Mouse (Mus musculus) ovary, postnatal 14 days (tissue): ENCODE measurements at regions not wholly inside any gene's neighbourhood (a gene's known extent, or its start where the extent isn't known, plus 50 kb on each side); places are given as distances from the start of the nearest gene placed in this dataset.
"Not testable (repeated sequence)": the region's sequence is repeated elsewhere in the genome, so short reads cannot be mapped to it uniquely, and the experiment has no call there.

Source experiments
- DNase-seq: peaks from one replicate; pipeline ENCODE4 v3.0.0; 2022; ENCODE audit warnings: low spot score

DNA sequence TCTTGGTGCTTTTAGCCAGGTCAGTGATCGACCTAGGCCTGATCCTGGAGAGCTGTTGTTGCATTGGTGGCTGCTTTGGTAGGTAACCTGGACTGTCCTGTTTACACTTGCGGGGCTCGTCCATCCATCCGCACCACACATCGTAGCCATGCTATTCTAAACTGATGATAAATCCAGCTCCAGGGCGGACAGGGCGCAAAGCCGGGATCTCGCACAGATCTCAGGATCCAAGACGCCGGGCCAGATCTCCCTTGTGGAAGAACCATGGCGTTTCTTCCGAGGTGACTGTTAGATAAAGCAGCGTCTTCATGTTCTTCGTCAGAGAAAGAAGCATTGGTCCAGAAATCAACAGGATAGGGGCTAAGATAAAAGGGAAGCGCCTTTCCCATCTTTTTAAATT lies 115.6 kb downstream of the Sec16b start:
- DNase-seq = not testable (repeated sequence)

DNA sequence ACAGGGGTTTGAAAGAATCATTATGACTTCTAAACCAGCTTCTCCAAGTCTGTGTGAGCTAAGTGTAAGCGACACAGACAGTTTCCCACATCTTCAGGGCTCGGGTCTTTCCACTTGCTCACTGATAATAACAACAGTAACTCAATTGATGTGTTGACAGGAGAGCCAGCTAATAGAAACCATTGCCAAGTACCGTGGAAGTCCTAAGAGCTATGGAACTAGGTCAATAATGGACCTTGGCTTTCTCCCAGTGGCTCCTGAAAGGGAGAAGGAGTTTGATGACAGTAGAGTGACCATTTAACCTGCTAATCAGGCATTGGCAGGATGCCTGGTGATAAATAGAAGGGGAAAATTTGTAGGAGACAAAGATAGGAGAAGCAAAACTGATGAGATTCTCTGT lies 126.1 kb downstream of the Sec16b start:
- DNase-seq = no peak

DNA sequence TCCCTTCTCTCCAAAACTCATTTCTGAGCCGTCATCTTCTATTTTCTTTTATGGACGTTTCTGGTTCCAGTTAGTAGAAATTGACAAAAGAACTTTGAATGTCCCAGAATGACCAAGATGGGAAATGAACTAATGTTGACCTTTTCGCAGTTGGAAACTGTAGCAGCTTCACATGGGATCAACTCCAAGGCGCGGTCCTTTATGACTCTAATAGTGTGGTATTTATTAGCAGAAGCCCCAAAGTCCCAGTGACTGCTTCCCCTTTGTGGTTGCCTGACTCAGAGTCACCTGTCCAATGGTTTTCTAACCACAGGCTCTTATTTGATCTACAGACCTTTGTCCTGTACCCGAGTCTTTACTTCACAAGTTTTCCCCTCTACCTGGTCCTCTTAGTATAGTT lies 126.9 kb downstream of the Sec16b start:
- DNase-seq = no peak

DNA sequence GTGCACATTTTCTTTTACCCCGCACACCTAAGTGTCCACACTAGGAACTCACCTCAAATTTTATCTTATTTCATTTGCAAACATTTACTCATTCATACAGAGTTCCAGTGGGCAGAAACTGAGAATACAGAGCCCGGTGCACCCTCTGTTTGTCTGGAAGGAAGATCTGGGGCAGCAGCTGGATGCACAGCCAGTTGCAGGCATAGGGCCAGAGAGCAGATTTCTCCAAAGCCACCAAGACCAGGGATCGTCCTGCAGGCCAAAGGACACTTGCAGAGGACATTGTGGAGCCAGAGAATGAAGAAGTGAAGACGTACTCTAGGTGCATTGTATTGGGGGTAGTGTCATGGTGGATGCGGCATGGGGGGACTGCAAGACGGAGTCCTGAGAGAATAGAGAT lies 129.2 kb downstream of the Sec16b start:
- DNase-seq = no peak

DNA sequence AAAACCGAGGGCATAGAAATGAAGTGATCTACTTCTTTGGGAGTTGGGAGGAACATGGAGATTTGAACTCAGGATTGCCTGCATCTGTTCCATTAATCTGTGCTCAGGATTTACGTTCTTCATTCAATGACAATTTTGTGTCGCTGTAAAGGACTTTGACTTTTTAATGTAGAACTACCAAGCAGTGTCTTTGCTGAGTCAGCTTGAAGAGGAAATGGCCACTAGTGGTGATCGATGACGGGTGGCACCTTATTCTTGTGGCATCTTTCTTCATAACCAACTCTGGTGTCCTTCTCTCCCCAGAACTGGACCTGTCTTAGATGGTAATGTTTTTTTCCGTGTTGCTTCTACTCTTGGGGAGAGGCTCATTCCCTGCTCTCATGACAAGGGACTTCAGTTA lies 137.0 kb downstream of the Sec16b start:
- no peak for DNase-seq

DNA sequence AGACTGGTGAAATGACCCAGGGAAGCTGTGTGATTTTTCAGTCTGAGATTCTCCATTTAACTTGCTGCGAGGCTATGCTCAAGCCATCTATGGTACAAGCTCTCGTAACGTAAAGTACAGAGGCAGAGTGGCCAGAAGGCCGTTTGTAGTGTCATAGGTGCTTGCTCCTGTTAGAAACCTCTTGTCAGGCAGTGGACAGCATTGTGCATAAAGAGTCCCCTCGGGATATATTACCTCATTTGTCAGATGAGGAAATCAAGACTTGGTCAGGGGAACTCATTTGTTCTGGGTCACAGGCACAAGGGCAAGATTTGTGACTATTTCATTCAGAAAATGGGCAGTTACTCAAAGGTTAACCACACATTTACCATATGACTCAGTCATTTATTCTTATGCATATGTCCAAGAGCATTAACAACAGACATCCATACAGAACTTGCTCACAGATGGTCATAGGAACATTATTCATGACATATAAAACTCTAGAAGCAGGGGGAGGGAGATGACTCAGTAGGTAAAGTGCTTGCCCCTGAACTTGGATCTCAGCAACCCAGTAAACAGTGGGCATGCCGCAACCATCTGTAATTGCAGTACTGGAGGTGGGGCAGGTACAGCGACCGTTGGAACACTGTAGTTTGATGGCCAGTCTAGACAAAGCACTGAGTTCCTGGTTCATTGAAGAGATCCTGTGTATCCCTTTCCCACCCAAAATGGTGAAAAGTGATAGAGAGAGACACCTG lies 139.3 kb downstream of the Sec16b start:
- DNase-seq = no peak

DNA sequence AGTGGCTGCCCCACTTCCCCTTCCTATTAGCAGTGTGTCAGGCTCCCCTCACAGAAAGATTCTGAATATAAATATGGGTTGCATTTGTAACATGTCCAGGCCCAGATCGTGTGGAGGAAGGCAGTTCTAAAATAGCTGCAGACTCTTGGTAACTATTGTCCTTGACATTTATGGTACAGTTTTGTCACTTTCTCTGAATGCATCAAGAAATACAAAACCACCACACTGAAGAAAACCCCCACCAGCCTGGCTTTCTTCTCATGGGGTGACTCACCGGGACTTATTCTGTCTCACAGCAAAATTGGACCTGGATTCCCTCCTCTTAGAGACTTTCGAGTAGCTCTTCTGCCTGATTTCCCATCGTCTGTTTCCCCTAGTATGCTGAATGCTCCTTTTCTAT lies 148.9 kb downstream of the Sec16b start:
- no peak for DNase-seq

DNA sequence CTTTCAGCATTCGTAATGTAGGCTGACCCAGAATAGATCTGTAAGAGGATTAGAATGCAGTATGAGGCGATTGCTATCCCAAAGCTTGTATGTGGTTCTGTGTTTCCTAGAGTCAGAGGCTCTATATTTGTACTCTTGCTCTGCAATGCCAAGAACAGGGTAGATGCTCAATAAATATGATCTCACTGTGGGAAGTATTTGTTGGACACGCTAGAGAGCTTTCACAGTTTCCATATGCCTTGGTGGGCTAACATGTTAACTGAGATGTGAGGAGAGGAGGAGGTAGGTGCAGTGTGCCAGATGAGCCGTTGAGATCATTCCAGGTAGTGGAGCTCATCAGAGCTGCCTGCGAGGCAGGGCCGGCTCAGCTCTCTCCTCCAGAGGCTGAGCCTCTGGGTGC lies 163.1 kb downstream of the Sec16b start:
- DNase-seq = no peak

DNA sequence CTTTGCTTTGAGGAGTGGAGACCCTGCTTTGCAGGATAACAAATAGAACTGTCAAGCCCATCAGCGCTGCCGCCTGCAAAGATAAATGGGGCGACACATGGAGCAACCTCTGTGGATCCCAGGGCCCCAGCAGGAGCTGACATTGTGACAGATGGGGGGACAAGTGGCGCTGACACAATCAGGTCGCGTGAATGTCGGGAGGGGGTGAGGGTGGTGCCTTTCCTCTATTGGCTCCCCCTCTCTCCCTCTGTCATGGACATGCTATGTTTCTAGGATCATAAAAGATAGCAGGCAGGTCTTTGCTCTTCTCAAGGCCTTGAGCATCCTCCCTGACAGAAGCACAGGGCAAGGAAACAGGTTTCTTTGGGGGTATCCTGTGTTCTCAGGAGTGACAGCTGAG lies 177.8 kb downstream of the Sec16b start:
- no peak for DNase-seq

DNA sequence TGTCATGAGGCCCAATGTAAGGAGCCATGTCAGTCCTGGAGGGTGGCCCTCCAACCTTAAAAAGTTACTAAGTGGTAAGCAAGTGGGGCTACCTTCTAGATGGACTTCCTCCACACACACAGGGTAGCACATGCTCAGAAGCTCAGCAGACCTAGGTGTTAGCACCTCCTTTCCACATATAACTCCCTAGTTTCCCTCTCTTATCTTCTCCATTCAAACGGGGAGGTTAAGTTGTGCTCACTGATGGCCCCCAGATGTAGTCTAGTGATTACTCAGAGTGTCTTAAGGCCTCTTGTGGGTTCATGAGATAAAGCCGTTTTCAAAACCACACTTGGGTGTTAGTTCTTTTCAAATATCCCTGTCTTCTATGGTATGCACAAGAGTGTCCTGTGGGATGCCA lies 188.7 kb downstream of the Sec16b start:
- no peak for DNase-seq

DNA sequence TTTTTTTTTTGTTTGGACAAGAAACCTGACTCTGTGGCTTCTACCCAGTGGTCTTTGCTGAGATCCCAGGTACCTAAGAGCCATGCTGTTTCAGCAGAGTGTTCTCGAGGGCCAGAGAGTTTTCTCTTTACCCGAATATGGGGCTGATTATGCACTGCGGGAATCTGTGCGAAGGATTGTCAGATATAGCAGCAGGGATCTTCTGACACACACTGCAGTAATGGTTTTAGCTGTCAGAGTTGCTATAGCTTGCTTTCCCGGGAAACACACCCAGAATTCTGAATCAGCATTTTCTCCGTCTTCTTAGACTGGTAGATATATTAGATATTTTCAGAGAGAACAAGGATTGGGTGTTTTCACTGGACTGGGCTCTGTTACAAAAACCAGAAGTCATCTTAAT lies 197.1 kb downstream of the Sec16b start:
- DNase-seq = no peak

DNA sequence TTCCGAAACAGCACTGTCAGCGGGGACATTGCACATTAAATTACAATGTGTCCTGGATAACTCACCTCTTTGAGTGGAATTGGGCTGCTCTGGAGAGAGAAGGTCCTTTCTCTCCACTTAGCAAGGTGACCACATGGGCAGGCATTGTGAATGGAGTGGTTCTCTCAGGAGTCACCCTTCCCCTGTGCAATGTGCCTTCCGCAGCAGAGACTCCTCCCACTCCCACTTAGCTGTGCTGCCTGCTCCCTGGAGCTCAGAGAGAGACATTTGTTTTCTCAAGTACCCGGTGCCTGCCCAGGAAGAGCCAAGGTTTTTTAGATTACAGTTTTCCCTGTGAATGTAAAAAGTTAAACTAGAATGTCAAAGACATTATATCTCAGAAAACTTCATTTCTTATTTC lies 198.8 kb downstream of the Sec16b start:
- no peak for DNase-seq

DNA sequence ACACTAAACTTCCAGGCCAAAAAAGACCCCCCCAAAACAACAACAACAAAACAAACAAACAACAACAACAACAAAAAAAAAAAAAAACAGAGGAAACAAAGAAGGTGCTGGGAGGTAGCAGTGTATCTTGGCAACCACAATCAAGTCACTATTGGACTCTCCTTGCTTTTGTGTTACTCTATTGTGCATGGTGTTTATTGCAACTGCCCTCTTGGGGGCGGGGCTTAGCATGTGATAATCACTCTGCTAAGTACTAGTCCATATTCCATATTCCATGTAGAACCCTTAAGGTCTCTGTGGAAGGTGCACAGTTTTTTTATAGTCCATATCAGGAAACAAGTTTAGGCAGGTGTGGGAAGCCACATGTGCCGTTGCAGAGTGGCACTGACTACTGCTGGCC lies 200.7 kb downstream of the Sec16b start:
- DNase-seq = no peak

DNA sequence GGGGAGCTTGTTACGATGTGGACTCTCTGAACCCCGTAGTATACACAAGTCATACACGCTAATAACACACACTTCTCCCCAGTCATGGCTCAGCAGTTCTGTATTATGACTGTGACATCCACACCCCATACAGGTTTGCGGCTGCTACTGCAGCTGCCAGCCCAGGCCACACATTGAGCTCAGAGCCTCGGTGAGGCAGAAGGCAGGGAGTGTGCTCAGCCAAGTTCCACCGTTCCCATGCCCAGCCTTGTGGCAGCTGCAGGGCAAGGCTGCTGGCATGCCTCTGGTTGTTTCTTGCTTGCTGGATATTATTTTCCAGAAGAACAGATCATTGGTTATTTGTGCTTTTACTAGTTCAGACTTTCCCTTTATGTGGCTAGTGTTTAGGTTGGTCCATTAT lies 202.6 kb downstream of the Sec16b start:
- no peak for DNase-seq

DNA sequence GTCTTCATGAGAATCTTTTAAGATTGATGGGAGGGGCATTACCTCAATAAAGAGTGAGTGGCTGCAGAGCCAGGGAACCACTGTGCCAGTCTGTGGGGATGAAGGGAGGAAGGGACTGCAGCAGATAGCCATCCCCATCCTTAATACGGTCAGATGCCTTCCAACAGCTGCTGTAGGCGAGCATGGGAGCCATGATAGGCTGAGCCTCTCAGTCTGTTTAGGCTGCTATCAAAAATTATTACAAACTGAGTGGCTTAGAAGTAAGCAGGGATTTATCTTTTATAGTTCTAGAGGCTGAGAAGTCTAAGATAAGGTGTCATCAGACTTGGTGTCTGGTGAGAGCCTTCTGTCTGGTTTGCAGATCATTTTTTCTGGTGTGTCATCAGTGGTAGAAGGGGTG lies 204.3 kb downstream of the Sec16b start:
- DNase-seq = no peak

DNA sequence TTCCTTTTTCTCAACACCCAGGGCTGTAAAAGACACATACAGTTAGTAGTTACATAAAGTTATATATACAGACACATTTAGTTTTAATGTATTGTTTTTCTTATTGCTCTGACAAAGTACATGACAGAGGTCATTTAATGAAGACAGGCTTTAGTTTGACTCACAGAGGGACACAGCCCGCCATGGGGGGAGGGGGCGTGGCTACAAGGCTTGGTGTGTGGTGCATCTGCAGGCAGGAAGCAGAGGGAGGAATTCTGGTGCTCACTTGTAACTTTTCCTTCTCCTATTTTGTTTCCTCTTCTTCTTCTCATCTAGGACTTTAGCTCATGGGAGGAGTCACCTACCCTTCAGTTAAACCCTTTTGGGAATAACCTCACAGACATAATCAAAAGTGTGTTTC lies 206.0 kb downstream of the Sec16b start:
- no peak for DNase-seq

DNA sequence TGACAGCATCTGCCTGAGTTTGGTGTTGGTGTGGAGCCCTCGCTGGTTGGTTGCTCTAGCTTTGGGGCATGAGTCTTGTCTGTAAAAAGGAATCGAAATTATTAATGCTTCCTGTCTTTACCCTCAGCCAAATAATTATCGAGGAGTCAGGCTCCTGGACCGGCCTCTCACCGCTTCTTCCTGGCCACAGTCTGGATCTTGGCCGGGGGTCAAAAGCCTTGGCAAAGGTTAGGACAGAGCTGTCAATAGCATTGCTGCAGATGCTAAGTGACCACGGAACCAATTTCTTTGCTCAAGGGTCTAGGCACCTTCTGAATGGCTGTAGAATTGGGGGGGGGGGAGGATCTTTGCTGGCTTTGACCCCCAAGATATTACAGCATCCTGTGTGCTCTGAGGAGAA lies 207.3 kb downstream of the Sec16b start:
- no peak for DNase-seq

DNA sequence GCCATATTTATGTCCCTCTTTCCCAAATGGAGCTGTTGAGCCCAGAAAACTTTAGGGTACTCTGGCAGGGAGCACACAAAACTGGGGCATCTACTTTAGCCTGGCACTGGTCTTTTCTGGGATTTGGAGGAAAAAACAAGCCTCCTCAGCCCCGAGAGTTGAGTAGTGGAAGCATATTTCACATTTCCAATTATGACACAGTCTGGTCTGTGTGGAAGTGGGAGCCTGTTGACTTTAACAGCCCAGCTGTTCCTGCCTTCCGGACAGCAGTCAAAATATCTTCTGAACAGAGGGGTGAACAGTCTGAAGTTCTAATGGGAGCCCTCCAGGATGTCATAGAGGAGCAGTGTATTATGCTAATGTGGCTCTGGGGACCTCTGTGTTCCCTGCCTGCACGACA lies 209.1 kb downstream of the Sec16b start:
- no peak for DNase-seq

DNA sequence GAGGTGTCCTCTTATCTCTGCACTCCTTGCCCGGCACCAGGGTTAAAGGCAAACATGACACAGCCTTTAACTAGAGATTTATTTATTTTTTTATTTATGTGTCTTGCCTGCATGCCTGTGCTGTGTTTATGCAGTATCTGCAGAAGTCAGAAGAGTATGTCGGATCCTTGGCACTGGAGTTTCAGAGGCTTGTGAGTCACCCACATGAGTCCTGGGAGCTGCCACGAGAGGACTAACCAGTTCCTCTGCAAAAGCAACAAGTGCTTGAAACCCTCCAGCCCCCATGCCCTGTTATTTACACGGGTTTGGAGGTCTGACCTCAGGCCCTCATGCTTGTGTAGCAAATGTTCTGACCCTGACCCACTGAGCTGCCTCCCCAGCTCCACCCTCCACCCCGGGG lies 210.6 kb downstream of the Sec16b start:
- DNase-seq = no peak

DNA sequence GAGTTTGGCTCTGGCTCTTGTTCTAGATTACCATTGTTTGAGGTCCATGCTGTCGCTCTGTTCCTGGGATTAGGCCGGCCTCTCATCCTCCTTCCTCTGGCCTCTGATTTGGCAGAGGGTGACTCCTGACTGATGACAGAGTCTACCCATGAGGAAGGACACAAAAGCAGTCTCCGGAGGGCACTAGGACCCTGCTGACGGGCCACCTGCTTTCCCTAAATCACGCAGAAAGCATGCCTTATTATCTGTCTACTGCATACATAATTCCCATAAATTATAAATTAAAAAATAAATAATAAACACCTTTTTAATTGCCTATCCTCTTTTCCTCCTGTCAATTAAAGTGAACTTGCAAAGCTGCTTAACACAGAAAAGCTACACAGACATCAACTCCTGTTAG lies 215.4 kb downstream of the Sec16b start:
- DNase-seq = no peak

DNA sequence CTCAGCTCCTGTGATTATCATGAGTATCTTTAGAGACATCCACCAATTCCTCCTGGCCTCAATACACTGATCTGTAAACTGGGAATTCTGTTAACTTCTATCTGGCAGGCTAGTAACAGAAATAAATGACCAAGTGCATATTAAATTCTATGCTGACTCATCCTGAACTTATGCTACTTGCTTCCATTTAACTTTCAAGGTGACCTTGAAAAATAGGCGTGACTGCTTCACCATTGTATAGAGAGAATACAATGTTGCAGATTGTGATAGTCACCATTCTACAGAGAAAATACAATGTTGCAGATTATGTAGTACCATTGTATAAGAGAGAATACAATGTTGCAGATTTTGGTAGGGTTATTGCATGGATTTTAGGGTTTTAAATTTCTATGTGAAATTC lies 224.6 kb downstream of the Sec16b start:
- no peak for DNase-seq

DNA sequence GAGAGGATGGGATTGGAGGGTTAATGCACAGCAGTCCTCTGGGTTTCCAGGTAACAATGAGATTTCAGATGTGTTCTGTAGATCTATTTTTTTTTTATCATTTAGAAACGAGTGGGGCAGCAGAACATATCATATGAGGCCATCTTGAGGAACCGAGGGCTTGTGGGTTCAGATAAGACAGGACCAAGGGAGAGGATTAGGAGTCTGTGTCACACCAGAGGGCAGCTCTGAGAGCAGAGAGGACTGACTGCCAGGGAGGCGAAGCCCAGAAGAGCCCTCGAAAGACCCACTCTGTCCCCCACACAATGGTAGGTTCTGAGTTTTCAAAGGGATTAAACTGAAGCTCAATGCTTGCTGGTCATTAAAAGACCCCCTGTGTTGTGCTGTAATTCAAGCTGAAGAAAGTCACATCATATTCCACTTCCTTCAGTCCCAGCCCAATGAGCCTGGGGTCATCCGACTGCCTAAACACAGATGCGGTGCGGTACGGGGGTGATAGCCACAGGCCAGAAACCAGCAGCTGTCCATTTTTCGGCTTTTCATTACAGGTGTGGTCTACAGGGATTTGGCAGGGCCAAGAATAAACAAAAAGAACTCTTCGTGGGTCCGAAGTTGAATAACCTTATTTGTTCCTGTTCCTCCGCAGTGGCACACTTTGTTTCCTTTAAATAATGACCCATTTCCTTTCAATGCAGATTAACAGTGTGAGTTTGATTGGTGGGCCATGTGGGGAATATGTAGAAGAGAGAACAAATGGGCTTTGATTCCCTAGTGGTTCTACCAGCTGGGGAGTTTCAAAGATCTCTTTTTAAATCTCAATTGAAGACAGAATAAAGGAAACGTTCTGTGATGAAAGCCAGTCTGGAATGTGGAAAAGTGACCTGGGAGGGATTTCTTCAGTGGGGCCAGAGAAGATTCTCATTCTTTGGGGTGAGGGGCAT lies 234.5 kb downstream of the Sec16b start:
- DNase-seq = no peak

DNA sequence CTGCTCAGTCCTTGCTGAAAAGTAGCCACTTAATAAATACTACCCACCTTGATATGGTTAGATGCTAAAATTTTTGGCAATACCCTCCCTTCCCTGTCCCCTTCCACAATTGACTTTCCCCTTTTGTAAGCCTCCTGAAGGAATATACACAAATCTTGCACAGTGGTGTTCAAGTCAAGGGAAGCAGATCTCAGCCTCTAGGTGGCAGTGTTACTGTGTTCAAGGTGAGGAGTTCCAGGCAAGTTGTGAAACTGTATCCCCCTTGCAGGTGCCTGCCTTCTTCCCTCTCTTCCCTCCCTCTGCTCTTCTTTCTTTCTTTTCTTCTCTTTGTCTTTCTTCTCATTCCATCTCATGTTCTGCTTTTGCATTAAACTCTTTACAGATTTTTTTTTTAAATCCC lies 239.1 kb downstream of the Sec16b start:
- peak; percentile 38 for DNase-seq
